Mouse (Mus musculus) midbrain, embryonic 13.5 days (tissue): ENCODE results near the gene Ergic2. TPM values are rescaled to one million over a fixed set of nuclear protein-coding genes. Genes with fewer than 3 reads are reported as not detected.

Experiments used
- polyA plus RNA-seq: library from polyadenylated mRNA; unstranded; fragments of >200 nt; fragmentation: Nextera tagmentation; extraction: Ambion mirVana; gene quantifications from 2 replicates; pipeline ENCODE4 v1.2.1, GENCODE M21; 2015

Ergic2 gene
- polyA plus RNA-seq, 1 experiment from 2014 or later: 190 TPM

Other genes starting within 250 kb of the Ergic2 start
- 8.0 and 9.1 TPM in 2 replicates for gene Far2, start 165.1 kb downstream of the Ergic2 start, polyA plus RNA-seq
- 1.3 and 2.9 TPM in 2 replicates for gene Tmtc1, start 232.0 kb upstream of the Ergic2 start, polyA plus RNA-seq